Mouse (Mus musculus): ENCODE data around the gene Map3k15. TPM values are rescaled to one million over a fixed set of nuclear protein-coding genes. Genes with fewer than 3 reads are reported as not detected.

The Map3k15 gene
- polyA plus RNA-seq, 1 experiment: 1.5 TPM

DNA sequence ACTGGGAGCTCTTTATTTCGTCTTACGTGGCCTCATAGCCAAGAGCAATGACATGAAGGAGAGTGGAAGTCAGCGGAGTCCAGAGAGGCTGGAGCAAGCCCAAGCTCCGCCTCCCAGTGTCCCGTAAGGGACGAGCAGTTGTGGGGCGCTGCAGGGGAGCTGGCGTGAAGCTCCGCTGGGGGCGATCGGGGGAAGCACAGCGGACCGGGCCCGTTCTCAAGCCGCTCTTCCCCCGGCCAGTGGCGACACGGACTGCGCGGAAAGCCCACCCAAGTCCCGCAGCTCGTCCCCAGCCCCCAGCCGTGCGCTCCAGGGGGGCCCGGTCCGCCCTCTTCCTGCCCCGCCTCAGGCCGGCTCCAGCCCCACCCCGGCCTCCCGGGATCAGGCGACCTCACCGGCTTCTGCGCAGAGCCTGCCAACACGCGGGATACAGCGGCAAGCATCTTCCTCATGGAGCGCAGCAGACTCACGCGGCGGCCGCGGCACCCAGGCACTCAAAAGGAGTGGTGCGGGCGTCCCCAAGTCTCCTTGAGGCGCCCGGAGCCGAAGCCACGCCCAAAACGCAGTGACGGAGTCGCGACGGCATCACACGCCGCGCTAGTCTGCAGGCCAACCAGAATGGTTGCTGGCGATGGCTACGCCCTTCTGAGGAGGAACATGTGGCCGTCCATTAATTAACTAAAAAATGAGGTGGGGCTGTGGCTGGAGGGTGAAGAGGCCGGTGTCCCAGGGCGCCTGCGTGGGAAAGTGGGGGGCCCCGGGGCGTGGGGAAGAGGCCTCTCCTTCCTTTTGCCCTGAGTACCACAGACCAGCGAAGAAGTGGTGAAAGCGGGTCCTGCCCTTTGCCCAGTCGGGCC lies 149.9 kb downstream of the Map3k15 start, which contains the start of gene Pdha1:
Gene Pdha1, minus strand, starts transcription at position 553 of the 857 bp plus-strand sequence.
- DNase-seq: peak; percentile 78
- 3% methylated on average over 67 of the region's 67 CpGs for WGBS
- Histone ChIP-seq H3K4me1 (replicated peaks; ENCODE audit: control insufficient read depth, insufficient read depth, low read length) (peaks cover 5% of the 10 kb centered on the region; the same call in 1 of the 2 replicates), H3K27me3 (ENCODE audit: control insufficient read depth, insufficient read depth, low read length) (no peaks in the 10 kb centered on the region), H3K27ac (ENCODE audit: control insufficient read depth, insufficient read depth, low read length) (peak within 1 kb of the TSS; percentile 82), H3K36me3 (ENCODE audit: control insufficient read depth, insufficient read depth, low read length) (no peaks in the 10 kb centered on the region), H3K4me3 (ENCODE audit: control insufficient read depth, insufficient read depth, low read length) (peak within 1 kb of the TSS; percentile 99)
- TF ChIP-seq POLR2A (IDR thresholded peaks at IDR 0.05; ENCODE audit: control insufficient read depth, extremely low read depth, insufficient read depth, low read length, poor library complexity): peak; percentile 76; the same call in 1 of the 2 replicates
- no peak for TF ChIP-seq CTCF (IDR thresholded peaks at IDR 0.05; ENCODE audit: borderline replicate concordance, control insufficient read depth, extremely low read depth, insufficient read depth, low read length, poor library complexity)

- TF ChIP-seq POLR2A (IDR thresholded peaks at IDR 0.05; ENCODE audit: control insufficient read depth, extremely low read depth, insufficient read depth, low read length, poor library complexity): no peak
- TF ChIP-seq CTCF (IDR thresholded peaks at IDR 0.05; ENCODE audit: borderline replicate concordance, control insufficient read depth, extremely low read depth, insufficient read depth, low read length, poor library complexity): no peak
- WGBS: 98% methylated on average over 4 of the region's 4 CpGs
Observed at GRCm38 (mm10) chrX:160146806-160147205, 158.6 kb downstream of the Map3k15 start.

DNA sequence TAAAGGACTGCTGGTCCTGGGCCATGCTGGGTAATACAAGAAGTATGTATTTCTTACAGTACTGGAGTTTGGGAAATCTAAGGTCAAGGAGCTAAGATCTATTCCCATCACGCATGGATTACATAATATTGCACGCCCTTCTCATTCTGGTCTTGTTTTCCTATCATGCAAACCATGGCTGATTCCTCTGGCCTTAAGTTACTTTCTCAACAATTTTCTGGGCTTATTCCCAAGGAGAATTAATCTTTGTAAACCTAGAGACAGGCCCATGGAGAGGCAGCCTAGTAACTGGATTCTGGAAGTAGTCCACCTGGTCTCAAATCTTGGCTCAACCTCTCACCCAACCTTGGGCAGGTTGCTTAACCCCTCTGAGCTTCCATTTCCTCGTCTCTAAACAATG lies 159.2 kb downstream of the Map3k15 start:
- no peak overlapping the region for H3K4me3 ChIP-seq (ENCODE audit: control insufficient read depth, insufficient read depth, low read length)
- 87% methylated on average over 3 of the region's 3 CpGs for WGBS
- TF ChIP-seq POLR2A (IDR thresholded peaks at IDR 0.05; ENCODE audit: control insufficient read depth, extremely low read depth, insufficient read depth, low read length, poor library complexity) (no peak), CTCF (IDR thresholded peaks at IDR 0.05; ENCODE audit: borderline replicate concordance, control insufficient read depth, extremely low read depth, insufficient read depth, low read length, poor library complexity) (no peak)
- DNase-seq: no peak
- no peak overlapping the region for H3K27ac ChIP-seq (ENCODE audit: control insufficient read depth, insufficient read depth, low read length)
- H3K36me3 ChIP-seq (ENCODE audit: control insufficient read depth, insufficient read depth, low read length): no peaks in the 10 kb centered on the region
- H3K4me1 ChIP-seq (replicated peaks; ENCODE audit: control insufficient read depth, insufficient read depth, low read length): no peaks in the 10 kb centered on the region
- H3K27me3 ChIP-seq (ENCODE audit: control insufficient read depth, insufficient read depth, low read length): no peaks in the 10 kb centered on the region

More at GRCm38 (mm10) chrX:160146806-160147205, 158.6 kb downstream of the Map3k15 start:
- Histone ChIP-seq H3K36me3 (ENCODE audit: control insufficient read depth, insufficient read depth, low read length) (no peaks in the 10 kb centered on the region), H3K4me1 (replicated peaks; ENCODE audit: control insufficient read depth, insufficient read depth, low read length) (no peaks in the 10 kb centered on the region), H3K4me3 (ENCODE audit: control insufficient read depth, insufficient read depth, low read length) (no peak overlapping the region), H3K27ac (ENCODE audit: control insufficient read depth, insufficient read depth, low read length) (no peak overlapping the region), H3K27me3 (ENCODE audit: control insufficient read depth, insufficient read depth, low read length) (no peaks in the 10 kb centered on the region)
- DNase-seq: no peak

GRCm38 (mm10) chrX:160148859-160149258 lies 160.6 kb downstream of the Map3k15 start:
- WGBS: 97% methylated on average over 3 of the region's 3 CpGs
- Histone ChIP-seq H3K27me3 (ENCODE audit: control insufficient read depth, insufficient read depth, low read length) (no peaks in the 10 kb centered on the region), H3K4me3 (ENCODE audit: control insufficient read depth, insufficient read depth, low read length) (no peak overlapping the region), H3K36me3 (ENCODE audit: control insufficient read depth, insufficient read depth, low read length) (no peaks in the 10 kb centered on the region), H3K4me1 (replicated peaks; ENCODE audit: control insufficient read depth, insufficient read depth, low read length) (no peaks in the 10 kb centered on the region), H3K27ac (ENCODE audit: control insufficient read depth, insufficient read depth, low read length) (no peak overlapping the region)
- no peak for DNase-seq
- TF ChIP-seq POLR2A (IDR thresholded peaks at IDR 0.05; ENCODE audit: control insufficient read depth, extremely low read depth, insufficient read depth, low read length, poor library complexity) (no peak), CTCF (IDR thresholded peaks at IDR 0.05; ENCODE audit: borderline replicate concordance, control insufficient read depth, extremely low read depth, insufficient read depth, low read length, poor library complexity) (no peak)

DNA sequence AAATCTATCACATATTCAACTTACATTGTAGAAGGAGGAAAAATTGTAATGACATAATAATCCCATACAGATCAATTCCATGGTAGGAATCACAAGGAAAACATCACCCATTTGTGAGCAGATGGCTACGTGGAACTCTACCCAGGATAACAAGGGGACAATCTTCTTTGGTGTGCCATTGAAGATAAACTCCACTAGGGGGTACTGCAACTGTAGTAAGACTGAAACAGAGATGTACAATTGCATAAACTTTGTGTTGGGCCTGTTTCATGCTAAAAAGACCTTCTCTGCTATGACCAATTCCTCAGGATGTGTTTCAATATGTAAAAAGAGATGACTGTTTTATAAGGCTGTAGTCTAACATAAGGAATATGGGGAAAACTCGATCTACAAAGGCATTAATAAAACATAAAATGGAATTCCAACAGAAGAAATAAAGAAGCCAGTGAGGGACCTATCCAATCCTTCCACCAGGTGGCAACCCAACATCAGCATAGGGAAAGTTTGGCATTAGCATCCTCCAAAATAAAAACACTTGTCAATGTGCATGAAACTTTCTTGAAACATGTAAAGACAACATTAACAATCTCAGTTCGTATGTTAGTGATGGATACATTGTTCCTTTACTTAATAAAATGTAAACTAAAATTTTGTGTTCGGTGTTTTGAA lies 165.0 kb downstream of the Map3k15 start:
- 68% methylated on average over 4 of the region's 4 CpGs for WGBS
- H3K36me3 ChIP-seq (ENCODE audit: control insufficient read depth, insufficient read depth, low read length): no peaks in the 10 kb centered on the region
- H3K4me3 ChIP-seq (ENCODE audit: control insufficient read depth, insufficient read depth, low read length): no peak overlapping the region
- no peaks in the 10 kb centered on the region for H3K27me3 ChIP-seq (ENCODE audit: control insufficient read depth, insufficient read depth, low read length)
- no peak for DNase-seq
- TF ChIP-seq CTCF (IDR thresholded peaks at IDR 0.05; ENCODE audit: borderline replicate concordance, control insufficient read depth, extremely low read depth, insufficient read depth, low read length, poor library complexity) (no peak), POLR2A (IDR thresholded peaks at IDR 0.05; ENCODE audit: control insufficient read depth, extremely low read depth, insufficient read depth, low read length, poor library complexity) (no peak)
- no peaks in the 10 kb centered on the region for H3K4me1 ChIP-seq (replicated peaks; ENCODE audit: control insufficient read depth, insufficient read depth, low read length)
- H3K27ac ChIP-seq (ENCODE audit: control insufficient read depth, insufficient read depth, low read length): no peak overlapping the region

GRCm38 (mm10) chrX:160164259-160164658 lies 176.0 kb downstream of the Map3k15 start:
- H3K4me1 ChIP-seq (replicated peaks; ENCODE audit: control insufficient read depth, insufficient read depth, low read length): no peaks in the 10 kb centered on the region
- TF ChIP-seq POLR2A (IDR thresholded peaks at IDR 0.05; ENCODE audit: control insufficient read depth, extremely low read depth, insufficient read depth, low read length, poor library complexity) (no peak), CTCF (IDR thresholded peaks at IDR 0.05; ENCODE audit: borderline replicate concordance, control insufficient read depth, extremely low read depth, insufficient read depth, low read length, poor library complexity) (no peak)
- H3K27me3 ChIP-seq (ENCODE audit: control insufficient read depth, insufficient read depth, low read length): no peaks in the 10 kb centered on the region
- WGBS: 91% methylated on average over 3 of the region's 3 CpGs
- no peak overlapping the region for H3K27ac ChIP-seq (ENCODE audit: control insufficient read depth, insufficient read depth, low read length)
- no peaks in the 10 kb centered on the region for H3K36me3 ChIP-seq (ENCODE audit: control insufficient read depth, insufficient read depth, low read length)
- no peak for DNase-seq
- H3K4me3 ChIP-seq (ENCODE audit: control insufficient read depth, insufficient read depth, low read length): no peak overlapping the region
